Mouse (Mus musculus) testis, postnatal 10 days (tissue): ENCODE measurements at regions not wholly inside any gene's neighbourhood (a gene's known extent, or its start where the extent isn't known, plus 50 kb on each side); places are given as distances from the start of the nearest gene placed in this dataset.
A peak's percentile ranks its signal among the peaks of the same experiment; 100 is the strongest.

Experiments
- DNase-seq: peaks from one replicate; pipeline ENCODE4 v3.0.0; 2021; ENCODE audit warnings: low spot score

DNA sequence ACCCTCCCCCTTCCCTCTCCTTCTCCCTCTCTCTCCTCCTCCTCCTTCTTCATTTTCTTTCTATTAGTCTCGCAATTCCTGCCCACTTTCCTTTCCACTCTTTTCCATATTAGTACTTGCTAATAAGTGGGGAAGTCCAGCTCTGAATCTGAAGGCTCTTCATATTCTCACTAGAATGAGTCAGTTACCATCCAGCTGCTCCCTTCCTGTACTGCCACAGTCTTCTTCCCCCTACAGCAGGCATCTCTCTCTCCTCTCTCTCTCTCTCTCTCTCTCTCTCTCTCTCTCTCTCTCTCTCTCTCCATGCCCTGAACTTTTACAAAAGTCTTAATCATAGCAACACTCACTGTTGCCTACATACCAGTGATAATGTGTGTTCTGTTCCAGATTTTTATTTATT lies 226.6 kb upstream of the Pter start:
- no peak for DNase-seq

GRCm38 (mm10) chr2:12699331-12699730 lies 224.5 kb upstream of the Pter start:
- no peak for DNase-seq

GRCm38 (mm10) chr2:12707514-12707913 lies 216.3 kb upstream of the Pter start:
- no peak for DNase-seq

DNA sequence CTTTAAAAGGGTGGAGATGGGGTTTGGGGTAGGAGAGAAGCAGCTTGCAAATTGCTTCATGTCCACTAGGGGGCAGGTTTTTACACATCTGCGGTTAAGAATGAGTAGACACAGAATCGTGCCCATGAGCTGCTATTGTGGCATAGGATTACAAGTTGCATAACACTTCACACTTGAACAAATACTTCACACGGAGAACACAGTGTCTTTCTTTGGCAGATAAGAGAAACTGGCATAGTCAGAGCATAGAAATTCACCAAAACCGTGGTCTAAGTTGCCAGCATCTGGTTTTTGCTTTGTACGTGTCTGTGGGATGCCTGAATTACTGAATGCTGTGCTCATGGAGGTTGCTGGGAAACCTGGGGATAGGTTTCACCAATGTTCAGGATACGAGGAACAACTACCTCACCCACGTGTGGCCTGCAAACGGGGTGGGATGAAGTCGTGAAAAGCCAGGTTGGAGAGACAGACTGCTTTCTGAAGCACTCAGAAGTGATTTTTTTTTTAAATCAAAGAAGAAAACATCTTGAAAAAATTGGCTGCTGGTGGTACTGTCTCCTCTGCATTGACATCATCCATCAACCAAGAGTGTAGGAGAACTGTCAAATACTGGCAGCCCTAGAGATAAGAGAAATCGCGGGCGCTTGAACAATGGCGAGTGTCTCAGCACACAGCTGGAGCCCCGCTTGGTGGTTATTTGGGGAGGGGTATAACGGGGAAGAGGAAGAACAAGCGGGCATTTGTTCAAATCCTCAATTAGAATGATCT lies 214.5 kb upstream of the Pter start:
- peak; percentile 60 for DNase-seq

DNA sequence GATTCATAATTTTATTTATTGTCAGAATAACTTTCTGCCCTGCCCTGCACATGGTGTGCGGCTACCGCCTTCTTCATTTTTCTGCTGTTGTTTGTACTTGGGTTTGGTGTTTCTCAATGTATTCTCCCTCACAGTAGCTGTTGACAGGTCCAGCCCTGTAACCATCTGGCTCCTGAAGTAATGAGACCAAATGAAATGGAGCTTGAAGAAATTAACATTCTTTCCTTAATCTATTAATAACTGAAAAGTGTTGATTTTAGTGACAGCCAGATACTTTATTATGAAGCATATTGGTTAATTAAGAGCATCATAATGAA lies 214.0 kb upstream of the Pter start:
- no peak for DNase-seq

DNA sequence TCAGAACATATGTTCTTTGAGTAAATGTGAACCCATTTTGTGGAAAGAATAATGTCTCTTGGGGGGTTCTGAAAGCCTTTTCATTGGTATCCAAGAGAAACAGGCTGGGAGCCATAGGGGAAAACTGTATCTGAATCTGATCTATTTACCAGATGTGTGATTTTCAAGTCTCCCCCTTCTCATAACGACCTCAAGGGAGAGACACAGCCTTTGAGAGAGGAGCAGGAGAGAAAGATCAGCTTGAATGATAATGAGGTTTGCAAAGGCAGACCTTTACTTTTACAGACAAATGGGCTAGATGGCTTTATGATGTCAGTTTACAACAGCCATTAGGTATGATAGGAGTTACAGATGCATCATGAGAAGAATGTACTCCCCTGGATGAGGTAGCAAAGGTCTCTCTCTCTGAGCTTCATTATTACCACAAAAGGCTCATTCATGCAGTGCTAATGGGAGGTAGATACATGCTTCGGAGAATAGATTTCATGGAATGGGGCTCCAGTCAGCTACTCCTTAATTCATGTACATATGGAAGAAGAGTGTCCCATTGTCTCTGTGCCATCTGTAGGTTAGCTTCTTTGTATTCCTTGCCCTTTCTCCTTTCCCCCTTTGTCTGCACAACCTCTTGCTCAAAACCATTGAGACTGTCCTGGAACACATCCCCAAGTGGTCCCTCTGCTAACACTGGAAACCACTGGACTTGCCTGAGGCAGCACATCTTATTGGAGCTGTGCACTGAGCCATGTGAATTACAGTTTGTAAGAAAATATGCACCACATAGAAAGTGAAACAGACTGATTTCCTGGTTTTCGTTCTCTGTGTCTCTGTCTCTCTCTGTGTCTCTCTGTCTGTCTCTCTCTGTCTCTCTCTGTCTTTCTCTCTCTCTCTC lies 207.5 kb upstream of the Pter start:
- DNase-seq: no peak

DNA sequence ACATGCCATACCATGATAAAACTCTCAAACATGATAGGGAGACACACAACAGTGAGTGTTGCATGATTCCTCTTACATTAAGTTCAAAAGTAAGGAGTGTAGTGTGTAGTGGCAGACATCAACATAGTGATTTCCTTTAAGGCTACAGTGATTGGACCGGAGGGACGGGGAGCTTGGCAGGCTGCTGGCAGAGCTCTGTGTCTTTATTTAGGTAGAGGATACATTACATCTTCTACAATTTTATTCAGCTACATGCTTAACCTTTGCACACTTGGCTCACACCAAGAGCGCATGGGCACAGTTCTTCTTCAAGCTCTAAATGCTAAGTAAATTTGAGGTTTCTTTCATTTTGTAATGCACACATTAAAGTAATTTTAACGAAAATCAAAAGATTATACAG lies 194.6 kb upstream of the Pter start:
- no peak for DNase-seq

GRCm38 (mm10) chr2:12737140-12737539 lies 186.7 kb upstream of the Pter start:
- DNase-seq: no peak

DNA sequence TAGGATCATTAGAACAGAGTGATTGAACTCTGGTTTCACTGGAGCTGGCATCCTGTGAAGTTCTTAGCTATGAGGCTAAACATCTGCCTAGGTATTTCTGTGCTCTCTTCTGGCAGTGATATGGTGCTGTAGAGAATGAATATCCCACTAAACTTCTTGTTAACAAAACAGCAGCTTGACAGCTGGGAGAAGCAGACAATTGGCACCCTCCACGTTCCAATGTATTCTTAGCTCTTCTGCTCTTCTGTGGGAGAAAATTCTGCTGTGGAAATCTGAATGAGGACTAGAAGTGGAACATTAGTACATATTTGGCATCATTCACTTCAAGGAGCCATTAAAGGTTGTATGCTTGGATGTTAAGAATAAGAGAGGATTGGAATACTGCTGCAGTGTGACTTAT lies 177.0 kb upstream of the Pter start:
- DNase-seq: no peak

DNA sequence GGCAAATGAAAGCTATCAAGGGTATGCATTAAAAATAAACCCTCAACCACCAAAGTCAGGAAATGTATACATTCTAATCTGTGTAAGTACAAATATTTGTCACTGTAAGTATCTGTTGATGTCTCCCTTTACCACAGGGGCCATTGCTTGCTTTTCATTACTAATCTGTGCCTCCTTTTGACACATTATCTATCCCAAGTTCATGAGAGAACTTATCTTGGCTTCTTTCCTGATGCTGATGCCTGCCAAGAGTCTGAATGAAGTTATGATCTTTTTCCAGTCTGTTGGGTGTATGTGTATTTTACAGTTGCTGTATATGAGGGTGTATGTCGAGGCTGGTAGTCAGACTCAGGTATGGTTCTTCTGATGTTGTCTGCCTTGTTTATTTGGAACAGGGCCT lies 165.0 kb upstream of the Pter start:
- DNase-seq: no peak

- no peak for DNase-seq
These were observed 163.9 kb upstream of the Pter start for GRCm38 (mm10) chr2:12759931-12760330.

GRCm38 (mm10) chr2:12761461-12761860 lies 162.4 kb upstream of the Pter start:
- DNase-seq: no peak

DNA sequence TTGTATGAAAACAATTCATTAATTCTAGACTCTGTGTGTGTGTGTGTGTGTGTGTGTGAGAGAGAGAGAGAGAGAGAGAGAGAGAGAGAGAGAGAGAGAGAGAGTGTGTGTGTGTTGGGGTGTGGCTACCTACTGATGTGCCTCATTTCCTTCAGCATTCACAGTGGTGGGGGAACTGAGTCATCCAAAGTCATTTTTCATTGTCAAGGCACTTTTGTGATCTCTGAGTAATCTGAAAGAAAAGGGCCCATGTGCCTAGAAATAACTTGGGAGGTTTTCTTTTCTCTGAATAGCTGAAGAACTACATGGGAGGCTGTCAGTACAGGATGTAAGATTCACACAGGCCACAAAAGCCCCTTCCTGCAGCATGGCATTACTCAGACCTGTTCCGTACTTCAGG lies 159.3 kb upstream of the Pter start:
- DNase-seq: no peak

DNA sequence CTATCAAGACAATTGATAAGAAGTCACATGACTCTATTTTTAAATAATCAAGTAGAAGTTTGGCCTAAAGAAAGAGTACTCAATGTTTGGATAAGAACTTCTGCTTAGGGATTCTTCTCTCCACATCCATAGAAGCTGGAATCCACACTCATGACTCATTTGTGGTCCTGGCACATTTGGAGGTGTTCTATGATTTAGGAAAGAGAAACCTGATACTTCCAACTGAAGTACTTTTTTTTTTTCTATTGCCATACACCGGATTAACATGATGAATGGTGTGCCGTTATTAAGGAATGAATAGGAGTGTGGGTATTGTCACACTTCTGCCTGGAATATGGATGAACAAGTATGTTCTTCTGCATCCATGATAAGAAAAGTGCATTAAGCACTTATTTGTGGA lies 158.5 kb upstream of the Pter start:
- no peak for DNase-seq

DNA sequence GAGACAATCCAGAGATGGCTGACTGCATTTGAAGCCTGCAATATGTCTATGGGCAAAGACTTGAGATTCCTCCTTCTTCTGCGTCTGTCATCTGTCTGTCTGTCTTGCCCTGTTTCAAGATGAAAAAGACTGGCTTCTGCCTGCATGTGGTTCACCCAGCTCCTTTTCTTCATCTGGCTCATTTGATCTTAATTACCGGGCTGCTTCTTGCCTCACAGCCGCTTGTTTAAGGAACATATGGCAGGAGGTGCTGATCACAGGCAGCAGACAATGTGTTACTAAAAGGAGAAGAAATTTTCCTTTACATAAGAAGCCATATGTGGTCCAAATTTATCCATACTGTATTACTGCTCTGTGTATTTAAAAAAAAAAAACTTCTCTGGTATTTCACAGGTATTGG lies 147.0 kb upstream of the Pter start:
- no peak for DNase-seq

DNA sequence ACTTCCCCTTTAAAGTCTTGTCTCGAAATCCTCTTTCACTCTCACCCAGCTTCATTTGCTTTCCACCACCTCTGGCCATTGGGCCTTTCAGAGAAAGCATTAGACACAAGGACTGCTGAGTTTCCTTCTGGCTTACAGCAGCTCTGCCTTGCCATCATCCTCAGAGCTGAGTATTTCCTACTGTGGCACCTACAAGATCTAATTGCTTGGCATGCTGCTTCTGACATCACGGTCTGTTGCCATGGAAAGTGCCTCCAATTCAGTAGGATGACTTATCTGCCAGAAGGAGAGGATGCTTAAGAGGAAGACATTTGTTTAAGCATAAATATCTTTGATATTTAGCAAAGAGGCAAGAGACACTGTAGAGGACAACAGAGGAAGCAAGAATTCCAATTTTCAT lies 146.1 kb upstream of the Pter start:
- DNase-seq: no peak

- DNase-seq: no peak
These were observed 131.2 kb upstream of the Pter start for GRCm38 (mm10) chr2:12792596-12792995.

- no peak for DNase-seq
These were observed 126.1 kb upstream of the Pter start for GRCm38 (mm10) chr2:12797615-12798169.

DNA sequence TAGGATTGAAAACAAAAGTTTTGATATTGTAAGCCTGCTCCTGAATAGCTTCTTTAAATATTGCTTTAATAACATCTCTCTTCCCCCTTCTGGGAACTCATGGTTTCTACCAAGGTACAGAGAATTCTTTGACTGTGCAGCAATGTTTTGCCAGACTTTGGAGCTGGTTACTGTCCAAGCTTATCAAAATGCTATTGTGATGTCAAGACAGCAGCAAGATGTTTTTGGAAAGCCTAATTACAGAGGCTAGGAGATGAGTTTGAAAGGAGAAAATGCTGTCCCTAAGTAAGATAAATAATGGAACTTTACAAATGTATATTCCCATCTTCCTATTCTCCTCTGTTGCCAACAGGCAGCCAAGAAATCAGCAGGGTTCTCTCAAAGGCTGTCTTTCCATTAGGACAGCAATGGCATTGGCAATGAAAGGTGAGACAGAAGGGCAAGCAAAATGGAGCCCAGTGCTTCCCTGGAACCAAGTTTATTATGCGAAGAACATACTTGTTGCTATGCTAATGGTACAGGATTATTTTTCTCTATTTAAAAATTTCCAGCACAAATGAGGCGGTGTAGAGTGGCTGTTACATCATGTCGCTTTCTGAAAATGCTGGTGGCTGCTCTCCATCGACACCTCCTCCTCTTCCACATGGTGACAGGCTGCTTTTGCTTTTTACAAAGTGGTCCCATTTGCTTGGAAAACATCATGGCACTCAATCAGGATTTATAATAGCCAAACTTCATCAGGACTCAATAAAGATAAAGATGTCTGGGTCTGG lies 124.5 kb upstream of the Pter start:
- DNase-seq: no peak

GRCm38 (mm10) chr2:12802667-12803066 lies 121.2 kb upstream of the Pter start:
- no peak for DNase-seq

DNA sequence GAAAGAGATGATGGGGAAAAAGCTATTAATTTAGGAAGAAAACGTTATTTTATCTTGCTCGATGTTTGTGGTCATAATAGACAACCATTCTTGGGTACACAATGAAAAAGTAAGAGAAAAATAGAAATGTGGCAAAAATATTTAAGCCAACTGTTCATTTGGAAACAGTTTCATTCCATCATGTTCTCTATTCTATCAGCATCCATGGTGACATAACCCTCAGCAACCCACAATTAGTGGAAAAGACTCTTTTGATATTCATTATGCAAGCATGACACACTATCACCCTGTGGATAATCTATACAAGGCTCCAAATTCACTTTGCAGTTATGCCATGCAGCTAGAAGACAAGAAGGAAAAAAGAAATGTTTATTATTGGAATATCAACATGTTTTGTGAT lies 118.7 kb upstream of the Pter start:
- DNase-seq: no peak

GRCm38 (mm10) chr2:12808466-12808865 lies 115.4 kb upstream of the Pter start:
- DNase-seq: no peak

GRCm38 (mm10) chr2:12815339-12815738 lies 108.5 kb upstream of the Pter start:
- no peak for DNase-seq
